Mouse (Mus musculus) yolk sac, embryonic 10.5 days (tissue): ENCODE results near the gene Ptges3.

ENCODE experiments used
- DNase-seq: peaks from one replicate; pipeline ENCODE4 v3.0.0-alpha.2; 2017; ENCODE audit warnings: low spot score

The Ptges3 gene

DNA sequence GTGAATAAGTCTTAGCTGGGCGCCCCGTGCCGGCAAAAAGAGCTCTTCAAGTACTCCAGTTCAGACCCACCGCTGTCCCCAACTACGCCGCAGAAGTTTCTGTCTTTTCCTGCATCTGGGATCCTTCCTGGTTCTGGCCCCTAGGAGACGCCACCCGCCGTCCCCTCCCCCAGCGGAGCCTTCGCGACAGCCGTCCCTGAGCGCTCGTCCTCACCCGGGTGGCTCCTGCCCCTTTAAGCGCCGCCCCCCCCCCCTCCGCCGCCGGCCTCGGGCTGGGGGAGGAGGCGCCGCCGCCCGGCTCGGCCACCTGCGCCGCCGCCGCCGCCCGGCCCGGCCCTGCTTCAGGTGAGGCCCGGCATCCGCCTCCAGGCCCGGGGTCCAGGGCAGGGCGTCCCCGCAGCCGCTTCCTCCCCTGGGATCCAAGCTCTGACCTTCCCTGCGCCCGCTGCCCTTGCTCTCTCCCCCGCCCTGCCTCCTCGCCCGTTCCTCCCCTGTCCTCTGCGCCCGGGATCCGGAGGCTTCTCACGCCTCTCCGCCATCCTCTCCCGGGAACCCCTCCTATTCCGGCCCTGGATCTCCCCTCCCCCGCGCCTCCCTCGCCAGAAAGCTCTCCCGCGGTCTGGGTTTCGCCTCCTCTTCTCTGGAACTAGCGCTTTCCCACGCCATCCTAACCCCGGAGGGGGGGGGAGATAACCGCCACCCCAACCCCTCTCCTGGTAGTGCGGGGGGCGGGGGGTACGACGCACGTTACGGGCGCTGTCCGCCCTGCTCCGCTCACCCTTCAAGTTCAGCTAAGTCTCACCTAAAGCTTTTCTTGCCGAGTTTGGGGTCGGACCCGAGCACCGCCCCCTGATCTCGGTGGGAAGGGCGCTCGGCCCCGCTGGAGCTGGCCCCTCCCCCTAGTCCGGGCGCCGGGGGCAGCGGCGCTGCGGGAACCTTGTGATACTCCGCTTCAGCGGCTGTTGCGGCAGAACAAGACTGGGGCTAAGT, 34.0 kb downstream of the Ptges3 start:
- peak; percentile 91 for DNase-seq

DNA sequence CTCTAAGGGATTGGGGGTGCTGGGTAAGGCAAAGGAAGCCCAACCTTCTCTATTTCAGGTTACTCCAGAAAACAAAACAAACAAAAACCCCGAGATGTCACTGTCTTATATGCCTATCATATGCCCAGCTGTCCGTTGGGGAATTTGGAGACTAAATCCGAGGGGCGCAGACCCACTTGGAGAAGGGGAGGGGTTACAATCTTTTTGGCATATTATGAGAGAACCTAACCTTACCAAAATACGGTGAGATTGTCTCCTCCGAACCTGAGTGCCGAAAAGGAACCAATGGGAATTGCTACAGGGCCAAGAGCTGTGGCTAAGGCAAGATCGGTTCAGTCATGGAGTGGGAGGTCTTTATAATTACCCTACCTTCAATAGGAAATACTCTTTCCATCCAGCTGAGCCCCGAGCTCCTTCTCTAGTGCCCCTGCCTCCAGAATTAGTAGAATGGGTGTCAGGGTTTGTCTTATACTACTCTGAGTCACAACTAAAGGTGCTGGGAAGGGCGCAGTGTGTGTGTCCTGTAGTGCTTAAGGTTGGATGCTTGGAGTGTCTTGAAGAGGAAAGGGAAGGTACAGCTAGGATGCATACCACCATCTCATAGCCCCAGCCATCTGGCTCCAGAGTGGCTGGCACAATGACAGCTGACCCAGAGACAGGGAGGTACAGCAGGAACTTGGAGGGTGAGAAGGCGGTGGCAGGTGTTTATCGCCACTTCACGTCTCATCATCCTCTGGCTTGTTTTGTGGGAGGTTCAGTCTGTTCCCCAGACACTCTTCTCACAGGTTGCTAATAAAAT, 34.9 kb downstream of the Ptges3 start:
- no peak for DNase-seq

GRCm38 (mm10) chr10:128094340-128094968, 35.7 kb downstream of the Ptges3 start:
- peak; percentile 91 for DNase-seq

GRCm38 (mm10) chr10:128095003-128095636, 36.4 kb downstream of the Ptges3 start:
- DNase-seq: peak; percentile 50

GRCm38 (mm10) chr10:128096313-128096692, 37.5 kb downstream of the Ptges3 start:
- DNase-seq: no peak

GRCm38 (mm10) chr10:128096693-128097586, 38.2 kb downstream of the Ptges3 start:
- peak; percentile 84 for DNase-seq

- no peak for DNase-seq
Observed at GRCm38 (mm10) chr10:128097587-128097971, 38.8 kb downstream of the Ptges3 start.

- DNase-seq: no peak
Observed at GRCm38 (mm10) chr10:128110103-128110761, 51.5 kb downstream of the Ptges3 start.

- no peak for DNase-seq
Observed at GRCm38 (mm10) chr10:128111227-128111626, 52.5 kb downstream of the Ptges3 start.

DNA sequence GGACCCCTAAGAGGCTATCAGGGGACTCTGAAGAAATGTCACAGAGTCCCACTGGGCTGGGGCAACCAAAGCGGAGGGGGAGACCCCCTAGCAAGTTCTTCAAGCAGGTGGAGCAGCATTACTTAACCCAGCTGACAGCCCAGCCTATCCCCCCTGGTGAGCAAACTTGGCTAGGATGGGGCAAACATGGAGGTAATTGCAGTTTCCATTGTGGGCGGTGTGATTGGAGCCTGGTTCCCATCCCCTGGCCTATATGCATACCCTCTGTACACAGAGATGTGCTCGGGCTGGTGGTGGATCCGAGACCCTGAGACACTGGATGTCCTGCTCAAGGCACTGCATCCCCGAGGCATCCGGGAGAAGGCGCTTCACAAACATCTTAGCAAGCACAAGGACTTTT, 65.1 kb downstream of the Ptges3 start:
- DNase-seq: no peak

- DNase-seq: no peak
Observed at GRCm38 (mm10) chr10:128124831-128125230, 66.1 kb downstream of the Ptges3 start.

- no peak for DNase-seq
Observed at GRCm38 (mm10) chr10:128125951-128126350, 67.2 kb downstream of the Ptges3 start.
